Mouse (Mus musculus): ENCODE measurements around the gene Slc41a2. TPM values are rescaled to one million over a fixed set of nuclear protein-coding genes. Genes with fewer than 3 reads are reported as not detected.
A peak's percentile ranks its signal among the peaks of the same experiment; 100 is the strongest.

Slc41a2 gene
- total RNA-seq, 1 experiment from 2014 or later, result not detected

DNA sequence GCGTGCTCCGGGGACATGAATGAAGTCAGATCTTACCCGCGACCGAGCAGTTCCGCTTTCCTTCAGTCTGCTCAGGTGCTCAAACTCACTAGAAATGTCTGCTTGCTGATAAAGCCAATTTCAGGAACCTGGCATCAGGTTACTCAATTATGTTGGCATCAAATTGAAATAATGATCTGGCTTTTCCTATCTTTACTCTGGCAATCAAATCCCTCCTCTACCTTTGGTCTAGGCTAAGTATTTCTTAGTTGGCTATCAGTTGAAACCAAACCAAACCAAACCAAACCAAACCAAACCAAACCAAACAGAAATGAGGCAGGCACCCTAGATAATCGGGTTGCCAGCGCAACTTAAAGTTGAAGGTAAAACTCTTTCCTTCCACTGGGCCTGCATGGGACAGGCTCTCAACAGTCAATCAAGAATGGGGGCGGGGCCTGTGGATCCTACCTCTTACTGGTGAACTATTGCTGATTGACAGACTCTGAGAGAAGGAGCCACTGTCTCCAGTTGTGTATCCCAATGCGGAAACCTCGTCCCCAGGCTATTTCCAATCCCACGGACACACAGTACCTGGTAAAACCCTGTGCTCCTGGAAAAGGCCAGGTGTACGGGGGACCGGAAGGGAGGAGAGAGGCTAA is 10.9 kb downstream of the Slc41a2 start:
- ATAC-seq (replicated peaks in 1 of 2; ENCODE audit: insufficient read depth in 1 of 2, low FRiP score in 2 of 2, low TSS enrichment in 1 of 2, low read depth in 1 of 2, poor library complexity in 2 of 2, severe bottlenecking in 2 of 2), result no peak

DNA sequence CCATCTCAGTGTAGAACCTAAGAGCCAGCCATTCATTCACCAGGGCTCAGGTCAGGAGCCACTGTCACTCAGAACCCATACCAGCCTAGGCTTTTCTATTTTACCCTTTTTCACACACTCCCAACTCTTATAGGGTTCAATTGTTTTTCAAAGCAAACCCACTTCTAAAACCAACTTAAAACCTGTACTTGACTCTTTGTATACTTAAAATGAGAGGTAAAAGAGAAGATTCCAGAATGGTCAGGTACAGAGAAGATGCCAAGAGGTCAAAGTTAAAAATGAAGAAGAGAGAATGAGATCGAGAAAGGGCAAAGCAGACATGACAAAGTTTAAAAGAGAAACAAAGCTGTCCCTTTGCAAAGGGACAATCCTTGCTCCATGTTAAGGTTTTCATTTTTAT is 11.8 kb downstream of the Slc41a2 start:
- ATAC-seq (replicated peaks in 1 of 2; ENCODE audit: insufficient read depth in 1 of 2, low FRiP score in 2 of 2, low TSS enrichment in 1 of 2, low read depth in 1 of 2, poor library complexity in 2 of 2, severe bottlenecking in 2 of 2), result no peak

DNA sequence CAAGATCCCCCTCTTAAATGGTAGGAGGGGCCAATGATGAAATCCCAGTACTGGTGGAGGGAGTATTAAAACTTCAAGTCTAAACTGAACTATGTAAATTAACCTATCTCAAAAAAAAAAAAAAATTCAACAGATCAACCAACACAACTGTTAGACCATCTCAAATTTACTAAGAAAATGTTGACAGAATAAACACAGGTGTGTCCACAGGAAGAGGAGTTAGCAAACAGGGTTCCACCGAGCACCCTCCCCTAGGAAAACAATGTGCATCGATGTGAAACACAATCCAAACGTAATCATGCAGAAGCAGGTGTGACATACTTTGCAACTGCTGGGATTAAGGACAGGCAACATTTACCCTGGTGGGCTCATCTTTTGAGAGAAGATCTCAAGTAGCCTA is 12.8 kb downstream of the Slc41a2 start:
- no peak for ATAC-seq (replicated peaks in 1 of 2; ENCODE audit: insufficient read depth in 1 of 2, low FRiP score in 2 of 2, low TSS enrichment in 1 of 2, low read depth in 1 of 2, poor library complexity in 2 of 2, severe bottlenecking in 2 of 2)

DNA sequence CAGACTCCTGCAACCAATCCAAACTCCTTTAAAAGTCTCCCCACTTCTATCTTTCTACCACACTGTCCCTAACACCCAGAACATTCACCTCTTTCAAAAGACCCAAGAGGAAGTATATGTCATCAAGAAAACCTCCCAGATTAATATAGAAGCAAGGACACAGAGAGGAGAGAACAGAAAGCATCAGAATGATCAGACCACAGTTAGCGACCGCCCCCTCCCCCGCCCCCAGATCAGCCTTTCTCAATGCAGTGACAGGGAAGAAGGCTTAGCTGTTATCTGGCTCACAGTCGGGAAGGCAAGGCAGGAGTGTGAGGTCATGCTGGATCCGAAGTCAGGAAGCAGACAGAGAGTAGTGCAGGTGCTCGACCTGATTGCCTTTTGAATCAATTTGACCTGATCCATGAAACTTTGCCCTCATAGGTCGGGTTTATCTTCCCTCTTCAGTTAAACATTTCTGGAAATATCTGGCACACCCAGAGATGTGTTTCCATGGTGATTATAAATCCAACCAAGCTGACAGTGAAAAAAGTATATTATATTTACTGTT is 15.1 kb downstream of the Slc41a2 start:
- ATAC-seq (replicated peaks in 1 of 2; ENCODE audit: insufficient read depth in 1 of 2, low FRiP score in 2 of 2, low TSS enrichment in 1 of 2, low read depth in 1 of 2, poor library complexity in 2 of 2, severe bottlenecking in 2 of 2), result no peak

DNA sequence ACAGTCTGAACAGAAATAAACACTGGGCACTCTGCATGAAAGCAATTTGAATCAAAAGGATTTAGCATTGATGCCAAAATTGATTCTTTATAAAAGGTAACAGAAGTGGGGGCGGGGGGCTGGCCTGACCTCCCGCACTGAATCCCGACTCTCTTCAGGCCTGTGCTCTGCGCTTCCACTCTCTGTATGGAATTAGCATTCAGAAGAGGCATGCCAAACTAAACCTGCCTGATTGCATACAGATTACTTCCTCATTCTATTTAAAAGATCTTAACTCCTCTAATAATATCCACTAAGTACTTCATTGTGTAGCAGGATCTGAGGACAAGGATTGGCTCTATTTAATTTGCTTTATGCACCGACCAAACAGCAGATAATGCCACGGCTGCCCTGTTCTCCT is 16.2 kb downstream of the Slc41a2 start:
- ATAC-seq (replicated peaks in 1 of 2; ENCODE audit: insufficient read depth in 1 of 2, low FRiP score in 2 of 2, low TSS enrichment in 1 of 2, low read depth in 1 of 2, poor library complexity in 2 of 2, severe bottlenecking in 2 of 2), result peak in 1 of 2 experiments; percentile 52; a peak in 1 of 4 replicates

DNA sequence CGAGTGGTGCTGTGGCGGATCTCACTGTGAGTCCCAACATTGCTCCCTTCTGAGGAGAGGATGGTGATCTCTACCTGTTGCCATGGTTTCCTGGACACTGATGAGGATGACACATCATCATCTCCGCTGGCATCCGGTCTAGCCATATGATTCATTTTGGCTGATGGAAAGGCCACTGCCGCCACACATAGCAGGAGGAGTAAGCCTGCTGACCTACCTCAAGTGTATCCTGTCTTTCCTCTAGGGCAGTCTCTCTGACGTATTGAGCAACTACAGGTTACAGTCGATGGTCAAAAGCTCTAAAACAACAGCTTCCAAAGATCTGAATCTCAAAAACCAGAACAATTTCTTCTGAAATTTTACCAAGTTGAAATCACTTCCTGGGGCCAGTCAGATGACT is 16.8 kb downstream of the Slc41a2 start:
- ATAC-seq (replicated peaks in 1 of 2; ENCODE audit: insufficient read depth in 1 of 2, low FRiP score in 2 of 2, low TSS enrichment in 1 of 2, low read depth in 1 of 2, poor library complexity in 2 of 2, severe bottlenecking in 2 of 2), result no peak

DNA sequence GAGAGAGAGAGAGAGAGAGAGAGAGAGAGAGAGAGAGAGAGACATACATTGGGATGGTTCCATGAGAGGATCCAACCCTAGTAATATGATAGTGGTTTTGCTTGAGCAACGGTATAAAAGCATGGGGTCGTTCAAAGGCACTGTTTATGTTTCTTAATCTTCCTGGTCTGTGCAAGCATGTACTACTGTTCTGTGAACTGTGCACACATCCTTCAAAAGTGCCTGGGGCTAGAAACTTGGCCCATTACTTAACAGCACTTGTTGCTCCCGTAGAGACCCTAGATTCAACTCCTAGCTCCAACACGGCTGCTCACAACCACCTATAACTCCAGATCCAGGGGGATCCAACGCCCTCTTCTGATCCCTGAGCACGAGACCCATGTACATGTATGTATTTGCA is 17.3 kb downstream of the Slc41a2 start:
- no peak for ATAC-seq (replicated peaks in 1 of 2; ENCODE audit: insufficient read depth in 1 of 2, low FRiP score in 2 of 2, low TSS enrichment in 1 of 2, low read depth in 1 of 2, poor library complexity in 2 of 2, severe bottlenecking in 2 of 2)

DNA sequence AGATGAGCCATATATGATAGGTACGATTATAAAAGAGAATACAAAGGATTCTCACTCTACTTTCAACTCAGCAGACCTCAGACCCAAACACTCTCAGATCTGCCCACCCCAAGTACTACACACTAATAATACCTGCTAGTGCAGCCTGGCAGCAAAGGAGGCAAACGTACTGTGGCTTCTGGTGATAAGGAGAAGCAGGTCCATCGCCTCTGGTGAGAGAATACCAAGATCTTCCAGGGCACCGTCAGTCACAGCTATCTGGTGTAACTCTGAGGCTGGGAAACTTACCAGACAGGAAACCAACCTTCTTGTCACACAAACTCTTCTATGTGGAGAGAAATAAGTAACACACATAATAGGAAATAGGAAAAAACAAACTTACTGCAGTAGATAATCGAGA is 24.6 kb downstream of the Slc41a2 start:
- ATAC-seq (replicated peaks in 1 of 2; ENCODE audit: insufficient read depth in 1 of 2, low FRiP score in 2 of 2, low TSS enrichment in 1 of 2, low read depth in 1 of 2, poor library complexity in 2 of 2, severe bottlenecking in 2 of 2), result peak; percentile 45 to 62; a peak in 3 of 4 replicates

DNA sequence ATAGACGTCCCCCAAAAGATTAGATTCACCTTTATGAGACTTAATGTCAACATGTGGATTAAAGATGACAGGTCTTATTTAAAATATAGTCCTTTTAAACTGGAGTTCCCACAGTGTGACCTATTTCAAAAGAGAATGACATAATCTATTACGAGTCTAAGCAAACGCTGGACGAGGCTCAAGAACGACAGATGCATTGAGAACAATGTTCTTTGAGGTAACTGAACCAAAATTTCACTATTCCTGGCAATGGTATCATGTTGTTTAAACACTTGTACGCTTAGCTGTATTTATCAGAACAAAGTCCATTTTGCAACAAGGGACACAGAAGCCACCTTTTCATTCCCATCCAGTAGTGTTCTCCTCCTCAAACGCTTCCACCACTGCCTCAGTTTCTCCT is 27.3 kb downstream of the Slc41a2 start:
- ATAC-seq (replicated peaks in 1 of 2; ENCODE audit: insufficient read depth in 1 of 2, low FRiP score in 2 of 2, low TSS enrichment in 1 of 2, low read depth in 1 of 2, poor library complexity in 2 of 2, severe bottlenecking in 2 of 2), result no peak

DNA sequence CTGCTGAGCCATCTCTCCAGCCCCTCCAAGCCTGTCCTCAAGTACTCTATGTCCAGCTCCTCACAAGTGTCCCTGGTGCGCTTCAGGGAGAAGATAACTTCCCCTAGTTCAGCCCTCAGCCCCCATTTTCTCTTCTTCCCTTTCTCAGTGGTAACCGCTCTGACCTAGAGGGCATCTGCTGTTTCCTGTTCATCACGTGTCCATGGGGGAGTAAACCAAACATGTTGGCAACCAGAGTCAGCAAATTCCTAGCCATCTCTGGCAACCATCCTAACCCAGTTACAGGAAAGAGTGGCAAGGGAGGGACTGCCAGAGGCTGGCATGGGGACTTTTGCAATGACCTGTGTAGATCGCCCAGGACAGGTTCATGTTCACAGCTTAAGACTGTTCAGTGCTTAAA is 36.0 kb downstream of the Slc41a2 start:
- ATAC-seq (replicated peaks in 1 of 2; ENCODE audit: insufficient read depth in 1 of 2, low FRiP score in 2 of 2, low TSS enrichment in 1 of 2, low read depth in 1 of 2, poor library complexity in 2 of 2, severe bottlenecking in 2 of 2), result peak; percentile 87 to 92

DNA sequence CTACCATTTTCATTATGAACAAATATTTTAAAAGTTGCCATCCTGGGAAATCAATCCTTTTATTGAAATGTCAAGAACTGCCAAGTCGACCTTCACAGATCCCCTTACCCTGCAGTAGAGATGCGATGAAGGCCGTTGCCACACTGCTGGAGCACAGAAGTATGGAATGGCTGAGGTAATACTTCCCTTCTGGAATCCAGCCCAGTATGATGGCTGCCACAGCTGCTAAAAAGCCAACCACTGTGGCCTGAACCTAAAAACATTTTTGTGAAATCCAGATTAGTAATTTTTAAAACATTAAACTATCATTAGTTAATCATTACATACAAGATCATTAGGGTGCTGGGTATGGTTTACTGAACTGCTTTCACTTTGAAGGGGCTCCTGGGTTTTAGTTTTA is 36.6 kb downstream of the Slc41a2 start:
- ATAC-seq (replicated peaks in 1 of 2; ENCODE audit: insufficient read depth in 1 of 2, low FRiP score in 2 of 2, low TSS enrichment in 1 of 2, low read depth in 1 of 2, poor library complexity in 2 of 2, severe bottlenecking in 2 of 2), result no peak

DNA sequence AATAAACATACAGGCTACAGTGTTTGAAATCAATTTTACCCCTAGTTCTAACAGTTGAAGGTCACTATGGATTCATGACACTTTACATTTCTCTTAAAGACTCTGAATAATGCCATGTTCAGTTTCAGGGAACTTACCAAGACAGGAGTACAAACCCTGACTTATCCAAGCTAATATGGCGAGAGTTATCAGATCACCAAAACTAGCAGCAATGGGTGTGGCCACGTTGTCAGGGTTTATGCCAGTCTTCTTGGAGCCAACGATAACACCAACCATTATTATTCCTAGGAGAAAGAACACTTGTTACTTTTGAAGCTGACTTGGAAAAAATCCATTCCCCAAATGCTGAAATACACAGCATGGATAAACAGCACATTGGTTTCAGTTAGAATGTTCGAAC is 40.7 kb downstream of the Slc41a2 start:
- ATAC-seq (replicated peaks in 1 of 2; ENCODE audit: insufficient read depth in 1 of 2, low FRiP score in 2 of 2, low TSS enrichment in 1 of 2, low read depth in 1 of 2, poor library complexity in 2 of 2, severe bottlenecking in 2 of 2), result no peak

DNA sequence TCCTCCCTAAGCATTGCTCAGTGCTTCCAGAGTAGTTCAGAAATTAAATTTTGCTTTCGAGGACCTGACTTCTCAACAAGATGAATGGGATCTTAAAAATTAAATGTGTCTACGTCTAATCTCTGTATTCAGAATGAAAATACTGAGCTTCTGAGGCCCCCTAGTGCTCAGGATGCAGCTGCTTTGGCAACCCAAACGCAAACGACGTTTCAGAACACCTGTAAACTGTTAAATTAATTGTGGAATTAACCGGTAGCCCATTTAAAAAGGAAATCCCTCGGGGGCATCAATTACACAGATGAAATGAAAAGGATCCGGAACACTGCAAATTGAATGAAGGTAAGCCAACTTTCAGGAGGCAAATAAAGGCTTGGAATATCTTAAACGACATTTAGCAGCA is 42.9 kb downstream of the Slc41a2 start:
- ATAC-seq (replicated peaks in 1 of 2; ENCODE audit: insufficient read depth in 1 of 2, low FRiP score in 2 of 2, low TSS enrichment in 1 of 2, low read depth in 1 of 2, poor library complexity in 2 of 2, severe bottlenecking in 2 of 2), result no peak

DNA sequence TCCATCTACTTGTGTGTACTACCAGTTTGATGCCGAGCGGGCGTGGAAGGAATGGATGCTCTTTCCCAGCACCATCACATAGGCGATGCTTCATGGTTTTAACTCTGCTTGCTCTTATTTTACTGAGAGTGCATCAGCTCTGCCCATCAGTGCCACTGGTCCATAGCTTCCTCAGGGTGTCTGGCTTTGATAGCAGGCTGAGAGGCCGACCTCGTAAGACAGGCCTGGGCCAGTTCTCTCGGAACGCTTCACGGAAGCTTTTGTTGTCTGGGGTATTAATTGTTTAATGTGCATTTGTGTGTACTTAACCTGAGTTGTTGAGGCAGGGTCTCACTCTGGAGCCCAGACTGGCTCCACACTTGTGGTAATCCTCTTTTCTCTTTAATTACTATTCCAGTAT is 44.3 kb downstream of the Slc41a2 start:
- no peak for ATAC-seq (replicated peaks in 1 of 2; ENCODE audit: insufficient read depth in 1 of 2, low FRiP score in 2 of 2, low TSS enrichment in 1 of 2, low read depth in 1 of 2, poor library complexity in 2 of 2, severe bottlenecking in 2 of 2)

DNA sequence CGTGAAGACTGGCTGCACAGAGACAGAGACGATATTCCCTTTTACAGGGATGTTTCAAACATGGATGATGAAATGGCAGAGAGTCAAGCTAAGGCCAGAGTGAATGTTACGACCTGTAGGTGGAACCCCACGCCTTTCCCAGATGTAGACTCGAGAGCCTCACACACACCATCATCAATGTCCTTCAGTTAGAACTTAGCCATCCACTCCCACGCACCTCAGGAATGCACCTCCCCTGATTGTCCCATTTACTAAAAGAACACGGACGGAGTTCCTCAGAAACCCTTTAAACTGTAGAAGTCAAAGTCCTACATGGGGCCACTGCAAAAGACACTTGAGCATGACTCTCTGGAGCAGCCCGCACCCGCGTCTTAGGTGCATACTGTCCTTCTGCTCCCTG is 46.0 kb downstream of the Slc41a2 start:
- ATAC-seq (replicated peaks in 1 of 2; ENCODE audit: insufficient read depth in 1 of 2, low FRiP score in 2 of 2, low TSS enrichment in 1 of 2, low read depth in 1 of 2, poor library complexity in 2 of 2, severe bottlenecking in 2 of 2), result no peak

DNA sequence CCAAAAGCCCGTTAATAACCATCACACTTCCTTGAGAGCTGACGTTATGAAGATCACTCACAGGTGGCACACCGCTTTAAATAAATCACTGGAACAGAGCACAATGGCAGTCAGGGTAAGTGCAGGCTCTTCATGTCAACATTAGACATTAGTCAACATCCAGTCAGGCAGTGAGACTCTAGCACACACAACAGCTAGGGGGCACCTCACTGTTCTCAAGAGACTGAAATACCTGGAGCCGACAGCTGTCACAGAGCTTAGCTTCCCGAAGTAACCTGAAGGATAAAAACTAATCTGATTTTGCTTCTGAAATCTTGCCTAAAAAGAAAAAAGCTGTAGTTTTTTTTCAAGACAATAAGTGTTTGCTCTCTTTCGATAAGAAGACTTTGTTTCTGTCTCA is 49.9 kb downstream of the Slc41a2 start:
- ATAC-seq (replicated peaks in 1 of 2; ENCODE audit: insufficient read depth in 1 of 2, low FRiP score in 2 of 2, low TSS enrichment in 1 of 2, low read depth in 1 of 2, poor library complexity in 2 of 2, severe bottlenecking in 2 of 2), result no peak

DNA sequence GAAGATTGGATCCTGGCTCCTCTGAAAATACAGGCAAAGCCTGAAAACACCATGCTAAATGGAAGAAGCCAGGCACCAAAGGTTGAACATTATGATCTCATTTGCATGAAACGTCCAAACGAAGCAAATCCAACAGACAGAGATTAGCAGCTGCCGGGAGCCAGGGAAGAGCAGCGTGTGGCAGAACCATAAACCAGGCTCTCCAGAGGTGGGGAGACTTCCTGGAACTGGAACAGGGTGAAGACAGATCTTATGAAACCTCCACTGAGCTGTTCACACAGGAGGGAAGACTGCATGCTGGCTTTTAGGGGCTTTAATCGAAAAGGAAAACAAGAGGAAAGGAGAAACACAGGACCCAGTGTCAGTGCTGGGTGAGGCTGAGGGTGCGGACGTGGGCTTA is 51.3 kb downstream of the Slc41a2 start:
- no peak for ATAC-seq (replicated peaks in 1 of 2; ENCODE audit: insufficient read depth in 1 of 2, low FRiP score in 2 of 2, low TSS enrichment in 1 of 2, low read depth in 1 of 2, poor library complexity in 2 of 2, severe bottlenecking in 2 of 2)

DNA sequence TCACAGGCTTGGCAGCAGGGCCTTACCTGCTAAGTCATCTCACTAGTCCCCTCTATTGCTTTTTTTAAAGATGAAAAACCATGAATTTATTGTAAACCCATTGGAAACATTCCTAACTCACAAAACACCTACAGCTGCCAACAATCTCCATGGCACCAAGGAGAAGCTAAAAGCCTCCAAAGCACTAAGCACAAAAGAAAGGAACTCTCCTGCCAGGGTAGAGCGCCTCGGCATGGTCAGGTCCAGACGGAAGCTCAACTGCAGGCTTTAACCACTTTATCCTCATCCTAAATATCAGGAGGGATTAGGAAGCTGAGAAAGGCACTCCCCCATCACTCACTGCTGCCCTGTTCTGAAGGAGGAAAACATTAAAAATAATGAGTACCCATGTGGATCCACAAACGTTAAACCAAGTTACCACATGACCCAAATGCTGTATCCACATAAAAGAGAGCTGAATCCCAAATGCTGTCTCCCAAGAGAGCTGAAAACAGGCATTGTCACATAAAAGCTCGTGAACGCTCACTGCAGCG is 51.9 kb downstream of the Slc41a2 start:
- no peak for ATAC-seq (replicated peaks in 1 of 2; ENCODE audit: insufficient read depth in 1 of 2, low FRiP score in 2 of 2, low TSS enrichment in 1 of 2, low read depth in 1 of 2, poor library complexity in 2 of 2, severe bottlenecking in 2 of 2)

DNA sequence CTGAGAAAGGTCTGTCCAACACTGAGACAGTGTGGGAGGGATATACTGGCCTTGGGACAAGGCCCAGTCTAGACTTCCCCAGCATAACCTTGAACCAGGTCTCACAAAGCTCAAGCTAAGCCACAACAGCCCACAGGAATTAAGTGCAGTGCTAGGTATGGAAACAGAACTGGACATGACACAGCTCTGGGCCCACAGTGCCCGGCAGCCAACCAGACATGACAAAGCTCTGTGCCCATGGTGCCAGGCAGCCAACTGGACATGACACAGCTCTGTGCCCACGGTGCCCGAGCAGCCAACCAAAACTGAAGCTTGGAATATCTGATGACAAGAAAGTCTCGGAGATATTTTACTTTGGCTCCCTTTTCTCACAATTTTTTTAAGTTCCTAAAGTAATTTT is 52.8 kb downstream of the Slc41a2 start:
- ATAC-seq (replicated peaks in 1 of 2; ENCODE audit: insufficient read depth in 1 of 2, low FRiP score in 2 of 2, low TSS enrichment in 1 of 2, low read depth in 1 of 2, poor library complexity in 2 of 2, severe bottlenecking in 2 of 2), result no peak

Measured in hematopoietic stem cell, adult 5-6 weeks (primary cell).